Mouse (Mus musculus): ENCODE measurements around the gene Fam102b. TPM values are rescaled to one million over a fixed set of nuclear protein-coding genes. Genes with fewer than 3 reads are reported as not detected.
A peak's percentile ranks its signal among the peaks of the same experiment; 100 is the strongest.

Gene Fam102b
- polyA plus RNA-seq, 1 experiment = 3.7 TPM

- Histone ChIP-seq H3K79me2 (ENCODE audit: control insufficient read depth, insufficient read depth) (no peaks in the 10 kb centered on the region), H3K27me3 (ENCODE audit: control insufficient read depth, insufficient read depth, insufficient read length) (no peaks in the 10 kb centered on the region), H3K36me3 (ENCODE audit: control insufficient read depth, insufficient read depth) (no peaks in the 10 kb centered on the region), H3K4me2 (ENCODE audit: low read depth) (no peak overlapping the region), H3K4me3 (no peak overlapping the region), H3ac (ENCODE audit: control insufficient read depth, insufficient read length) (no peak overlapping the region)
- no peak for TF ChIP-seq MAX (IDR thresholded peaks at IDR 0.05; ENCODE audit: low read depth)
- no peak for TF ChIP-seq E2F4 (IDR thresholded peaks at IDR 0.05; ENCODE audit: insufficient read depth)
- no peak for TF ChIP-seq TCF12 (IDR thresholded peaks at IDR 0.05; ENCODE audit: insufficient read depth, poor library complexity, severe bottlenecking)
- no peak for TF ChIP-seq POLR2AphosphoS2 (IDR thresholded peaks at IDR 0.05; ENCODE audit: insufficient read length, low read depth)
- no peak for TF ChIP-seq SRF (IDR thresholded peaks at IDR 0.05; ENCODE audit: control insufficient read depth, insufficient read length, low read depth)
- TF ChIP-seq TCF3 (IDR thresholded peaks at IDR 0.05; ENCODE audit: insufficient read length, low read depth) = no peak
- TF ChIP-seq MYOD1 (IDR thresholded peaks at IDR 0.05; ENCODE audit: control insufficient read depth in 1 of 3, insufficient read length in 2 of 3, low read depth in 2 of 3) = no peak
- no peak for TF ChIP-seq MYOG (IDR thresholded peaks at IDR 0.05; ENCODE audit: control insufficient read depth in 1 of 3, insufficient read depth in 1 of 3, insufficient read length in 2 of 3, low read depth in 2 of 3)
Observed at GRCm38 (mm10) chr3:109051946-109052331, 24.5 kb upstream of the Fam102b start.

DNA sequence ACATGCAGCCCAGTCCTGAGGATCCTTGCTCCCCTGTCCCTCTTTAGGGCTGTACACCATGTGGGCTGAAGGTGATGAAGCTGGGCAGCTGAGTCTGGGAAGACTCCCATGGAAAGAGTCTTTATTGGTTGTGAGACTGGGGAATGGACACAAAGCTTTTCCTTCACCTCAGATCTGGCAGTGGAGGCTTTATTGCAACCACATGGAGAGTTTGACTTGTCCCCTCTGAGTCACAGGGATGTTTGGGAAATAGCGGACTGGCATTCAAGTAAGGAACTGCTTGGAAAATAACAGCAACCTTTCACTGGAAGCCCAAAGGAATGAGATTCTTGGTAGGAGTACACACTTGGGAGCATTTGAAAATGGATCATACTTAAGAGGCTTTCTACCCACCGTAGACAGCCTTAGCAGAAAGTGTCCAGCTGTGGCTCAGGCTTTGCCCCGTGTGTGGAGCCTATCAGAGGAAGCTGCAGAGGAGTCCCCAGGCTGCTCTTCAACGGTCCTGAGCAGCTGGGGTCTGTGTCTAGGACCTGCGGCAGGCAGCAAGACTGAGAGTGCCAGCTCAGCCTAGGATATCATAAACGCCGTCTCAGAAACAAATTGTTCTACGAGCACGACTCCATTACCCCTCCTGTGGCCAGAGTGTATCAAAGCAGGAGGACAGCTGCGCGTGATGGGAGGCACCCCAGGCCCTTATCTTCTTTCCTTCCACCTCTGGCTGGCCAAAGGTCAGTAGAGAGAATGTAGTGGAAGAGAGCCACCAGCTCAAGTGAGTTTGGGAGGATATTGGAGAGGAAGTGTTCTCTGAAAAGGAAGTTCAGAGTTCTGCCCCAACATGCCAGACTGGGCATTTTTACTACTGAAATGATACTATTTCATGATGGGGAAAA is 23.9 kb upstream of the Fam102b start:
- TF ChIP-seq CEBPB (IDR thresholded peaks at IDR 0.05; ENCODE audit: insufficient read depth, poor library complexity, severe bottlenecking) (no peak), MYOD1 (IDR thresholded peaks at IDR 0.05; ENCODE audit: control insufficient read depth in 1 of 3, insufficient read length in 2 of 3, low read depth in 2 of 3) (peak in 2 of 3 experiments; percentile 32 to 46), MYOG (IDR thresholded peaks at IDR 0.05; ENCODE audit: control insufficient read depth in 1 of 3, insufficient read depth in 1 of 3, insufficient read length in 2 of 3, low read depth in 2 of 3) (peak in 1 of 3 experiments; percentile 10)
- no peaks in the 10 kb centered on the region for H3K79me2 ChIP-seq (ENCODE audit: control insufficient read depth, insufficient read depth)
- no peaks in the 10 kb centered on the region for H3K27me3 ChIP-seq (ENCODE audit: control insufficient read depth, insufficient read depth, insufficient read length)
- H3ac ChIP-seq (ENCODE audit: control insufficient read depth, insufficient read length) = no peak overlapping the region
- H3K4me2 ChIP-seq (ENCODE audit: low read depth) = peak overlapping the region; percentile 2
- H3K4me3 ChIP-seq = no peak overlapping the region
- H3K36me3 ChIP-seq (ENCODE audit: control insufficient read depth, insufficient read depth) = no peaks in the 10 kb centered on the region

DNA sequence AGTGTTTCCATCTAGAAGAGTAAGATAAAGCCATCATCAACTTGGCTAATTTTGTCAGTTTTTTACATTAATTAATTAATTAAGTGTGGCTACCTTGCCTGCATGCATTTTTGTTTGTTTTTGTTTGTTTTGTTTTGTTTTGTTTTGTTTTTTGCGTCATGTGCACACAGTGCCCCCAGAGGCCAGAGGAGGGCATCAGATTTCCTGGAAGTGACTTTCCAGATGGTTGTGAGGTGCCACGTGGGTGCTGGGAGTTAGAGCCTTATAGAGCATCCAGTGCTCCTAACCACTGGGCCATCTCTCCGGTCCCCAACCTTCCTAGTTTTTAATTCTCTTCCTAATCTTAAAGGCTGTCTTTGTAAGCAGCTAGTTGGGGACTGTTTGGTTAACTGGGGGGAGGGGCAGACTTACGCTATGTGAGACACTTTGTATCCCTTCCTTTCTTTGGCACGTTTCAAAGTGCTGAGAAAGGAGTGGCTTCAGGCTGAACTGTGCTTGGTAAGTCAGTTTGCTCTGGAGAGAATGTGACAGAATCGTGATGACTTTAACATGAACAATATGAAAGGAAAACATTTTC is 20.4 kb upstream of the Fam102b start:
- no peaks in the 10 kb centered on the region for H3K79me2 ChIP-seq (ENCODE audit: control insufficient read depth, insufficient read depth)
- no peaks in the 10 kb centered on the region for H3K36me3 ChIP-seq (ENCODE audit: control insufficient read depth, insufficient read depth)
- H3K4me3 ChIP-seq = no peak overlapping the region
- H3K4me2 ChIP-seq (ENCODE audit: low read depth) = no peak overlapping the region
- no peak for TF ChIP-seq TCF3 (IDR thresholded peaks at IDR 0.05; ENCODE audit: insufficient read length, low read depth)
- TF ChIP-seq POLR2AphosphoS2 (IDR thresholded peaks at IDR 0.05; ENCODE audit: insufficient read length, low read depth) = no peak
- no peak for TF ChIP-seq TCF12 (IDR thresholded peaks at IDR 0.05; ENCODE audit: insufficient read depth, poor library complexity, severe bottlenecking)
- no peak for TF ChIP-seq POLR2A (IDR thresholded peaks at IDR 0.05; ENCODE audit: insufficient read length, low read depth)
- TF ChIP-seq E2F4 (IDR thresholded peaks at IDR 0.05; ENCODE audit: insufficient read depth) = no peak
- TF ChIP-seq USF1 (IDR thresholded peaks at IDR 0.05; ENCODE audit: low read depth) = no peak
- no peak for TF ChIP-seq MYOG (IDR thresholded peaks at IDR 0.05; ENCODE audit: control insufficient read depth in 1 of 3, insufficient read depth in 1 of 3, insufficient read length in 2 of 3, low read depth in 2 of 3)
- TF ChIP-seq REST (IDR thresholded peaks at IDR 0.05; ENCODE audit: insufficient read depth, insufficient read length) = no peak
- TF ChIP-seq CEBPB (IDR thresholded peaks at IDR 0.05; ENCODE audit: insufficient read depth, poor library complexity, severe bottlenecking) = no peak
- TF ChIP-seq MAX (IDR thresholded peaks at IDR 0.05; ENCODE audit: low read depth) = no peak
- no peak for TF ChIP-seq SRF (IDR thresholded peaks at IDR 0.05; ENCODE audit: control insufficient read depth, insufficient read length, low read depth)
- TF ChIP-seq MYOD1 (IDR thresholded peaks at IDR 0.05; ENCODE audit: control insufficient read depth in 1 of 3, insufficient read length in 2 of 3, low read depth in 2 of 3) = no peak
- H3K27me3 ChIP-seq (ENCODE audit: control insufficient read depth, insufficient read depth, insufficient read length) = no peaks in the 10 kb centered on the region
- no peak overlapping the region for H3ac ChIP-seq (ENCODE audit: control insufficient read depth, insufficient read length)

GRCm38 (mm10) chr3:109046428-109046827 is 19.0 kb upstream of the Fam102b start:
- Histone ChIP-seq H3ac (ENCODE audit: control insufficient read depth, insufficient read length) (no peak overlapping the region), H3K27me3 (ENCODE audit: control insufficient read depth, insufficient read depth, insufficient read length) (no peaks in the 10 kb centered on the region), H3K4me3 (no peak overlapping the region), H3K36me3 (ENCODE audit: control insufficient read depth, insufficient read depth) (no peaks in the 10 kb centered on the region), H3K79me2 (ENCODE audit: control insufficient read depth, insufficient read depth) (no peaks in the 10 kb centered on the region), H3K4me2 (ENCODE audit: low read depth) (no peak overlapping the region)
- TF ChIP-seq POLR2A (IDR thresholded peaks at IDR 0.05; ENCODE audit: insufficient read length, low read depth) (no peak), REST (IDR thresholded peaks at IDR 0.05; ENCODE audit: insufficient read depth, insufficient read length) (no peak), POLR2AphosphoS2 (IDR thresholded peaks at IDR 0.05; ENCODE audit: insufficient read length, low read depth) (no peak), TCF12 (IDR thresholded peaks at IDR 0.05; ENCODE audit: insufficient read depth, poor library complexity, severe bottlenecking) (no peak), MAX (IDR thresholded peaks at IDR 0.05; ENCODE audit: low read depth) (no peak), TCF3 (IDR thresholded peaks at IDR 0.05; ENCODE audit: insufficient read length, low read depth) (no peak), SRF (IDR thresholded peaks at IDR 0.05; ENCODE audit: control insufficient read depth, insufficient read length, low read depth) (no peak), USF1 (IDR thresholded peaks at IDR 0.05; ENCODE audit: low read depth) (no peak), E2F4 (IDR thresholded peaks at IDR 0.05; ENCODE audit: insufficient read depth) (no peak), CEBPB (IDR thresholded peaks at IDR 0.05; ENCODE audit: insufficient read depth, poor library complexity, severe bottlenecking) (no peak), MYOG (IDR thresholded peaks at IDR 0.05; ENCODE audit: control insufficient read depth in 1 of 3, insufficient read depth in 1 of 3, insufficient read length in 2 of 3, low read depth in 2 of 3) (no peak), MYOD1 (IDR thresholded peaks at IDR 0.05; ENCODE audit: control insufficient read depth in 1 of 3, insufficient read length in 2 of 3, low read depth in 2 of 3) (no peak)

All from myocyte (in vitro differentiated cells).